Mouse (Mus musculus) small intestine, adult 2 months (tissue): ENCODE measurements around the gene Tmem167b.

Source experiments
- CTCF ChIP-seq: fragments of 200-500 bp; IDR thresholded peaks from 2 replicates; pipeline ENCODE4 v1.5.1; 2012; ENCODE audit warnings: low read depth, mild to moderate bottlenecking, control low read depth, inconsistent platforms, low read length, moderate library complexity, mixed read lengths; ENCODE audit not compliant: insufficient replicate concordance, insufficient read length; ENCODE audit errors: extremely low read depth
- POLR2A ChIP-seq: fragments of 200-500 bp; IDR thresholded peaks from 2 replicates; pipeline ENCODE4 v1.6.1; 2012; ENCODE audit warnings: low read depth, mild to moderate bottlenecking, control low read depth, inconsistent platforms, low read length, moderate library complexity

DNA sequence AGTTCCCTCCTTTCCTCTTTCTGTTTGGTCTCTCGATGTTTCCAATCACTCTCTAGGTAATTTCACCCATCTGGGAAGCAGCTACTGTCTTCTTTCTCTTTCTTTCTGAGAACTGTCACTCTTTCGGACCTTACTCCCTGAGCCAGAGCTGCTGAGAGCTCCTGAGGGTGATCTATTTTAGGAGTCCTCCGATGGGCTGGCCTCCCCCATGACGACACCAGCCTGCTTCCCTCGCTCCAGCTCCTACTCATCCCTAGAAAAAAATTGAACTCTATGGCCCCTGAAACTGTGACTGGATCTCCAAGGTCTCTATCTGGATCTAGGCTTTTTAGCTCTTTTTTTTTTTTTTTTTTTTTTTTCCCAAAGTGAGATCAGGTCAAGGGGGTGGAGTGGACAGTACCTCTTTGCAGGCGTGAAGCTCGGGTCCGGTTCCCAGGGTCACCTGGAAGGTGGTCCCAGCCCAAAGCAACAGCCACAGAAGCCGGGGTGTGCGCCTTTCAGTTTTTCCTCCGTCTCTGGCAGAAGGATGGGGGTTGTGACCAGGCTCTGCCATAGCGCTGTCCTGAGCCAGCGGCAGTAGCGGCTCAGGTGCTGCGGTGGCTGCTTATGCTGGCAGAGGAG is 26.3 kb downstream of the Tmem167b start:
- TF ChIP-seq CTCF (no peak), POLR2A (no peak)
